Mouse (Mus musculus) brown adipose tissue, adult 24 weeks (tissue): ENCODE results near the gene Gm20662. TPM values are rescaled to one million over a fixed set of nuclear protein-coding genes. Genes with fewer than 3 reads are reported as not detected.
A peak's percentile ranks its signal among the peaks of the same experiment; 100 is the strongest.

Source experiments
- H3K27ac ChIP-seq: fragments of 200-500 bp; replicated peaks from 2 replicates; pipeline ENCODE4 v1.5.1; 2012; ENCODE audit warnings: low read depth, mild to moderate bottlenecking, low read length
- H3K4me1 ChIP-seq: fragments of 200-500 bp; 2 replicates; pipeline ENCODE4 v1.6.1; 2012; ENCODE audit warnings: low read length, mixed read lengths; ENCODE audit not compliant: control insufficient read depth, insufficient read depth, insufficient read length
- H3K4me3 ChIP-seq: fragments of 200-500 bp; 2 replicates; pipeline ENCODE4 v1.5.1; 2012; ENCODE audit warnings: low read depth, mild to moderate bottlenecking, low read length, moderate library complexity; ENCODE audit not compliant: insufficient read depth
- polyA plus RNA-seq: library from polyadenylated mRNA; stranded (reverse); fragments of >200 nt; gene quantifications from 2 replicates; pipeline ENCODE4 v1.2.4, GENCODE M21; 2012; ENCODE audit not compliant: missing spikeins, insufficient read depth, insufficient read length

Gene Gm20662
- polyA plus RNA-seq, 1 experiment, result not detected

DNA sequence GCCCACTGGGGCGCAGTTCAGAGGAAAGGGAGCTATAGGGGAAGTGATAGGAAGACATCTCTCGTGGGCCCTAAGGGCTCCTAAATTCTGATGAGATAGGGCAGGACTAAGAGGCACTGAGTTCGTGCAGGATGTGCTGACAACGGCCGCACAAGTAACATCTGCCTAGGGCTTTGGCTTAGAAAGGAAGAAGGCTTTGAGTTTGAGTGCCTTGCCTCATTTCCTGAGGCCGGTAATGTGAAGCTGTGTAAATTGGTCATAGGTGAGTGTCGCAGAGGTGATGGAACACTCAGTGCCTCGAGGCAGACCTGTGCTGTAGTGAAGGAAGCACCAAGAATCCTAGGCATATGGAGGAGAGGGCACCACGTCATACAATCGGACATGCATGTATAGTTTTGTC is 29.5 kb upstream of the Gm20662 start:
- Histone ChIP-seq H3K27ac (peak overlapping the region; percentile 98), H3K4me3 (0 out of 2 replicates have a peak overlapping the region, but pooled peaks have one; percentile 2), H3K4me1 (peaks cover 37% of the 10 kb centered on the region)

DNA sequence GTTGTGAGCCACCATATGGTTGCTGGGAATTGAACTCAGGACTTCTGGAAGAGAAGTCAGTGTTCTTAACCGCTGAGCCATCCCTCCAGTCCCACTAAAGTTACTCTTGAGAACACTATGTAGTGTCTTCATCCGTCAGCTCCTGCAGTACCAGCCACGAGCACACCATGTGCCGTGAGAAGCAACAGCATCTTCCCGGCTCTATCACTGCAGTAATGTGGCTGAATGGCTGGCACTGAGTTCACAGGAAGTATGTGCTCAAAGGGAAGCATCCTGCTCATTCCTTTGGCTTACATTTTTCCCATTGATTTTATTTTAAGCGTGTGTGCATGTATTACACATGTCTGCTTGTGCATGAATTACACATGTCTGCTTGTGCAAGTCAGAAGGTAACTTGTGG is 28.7 kb upstream of the Gm20662 start:
- H3K27ac ChIP-seq, result peak overlapping the region; percentile 88
- H3K4me3 ChIP-seq, result no peak overlapping the region
- peaks cover 37% of the 10 kb centered on the region for H3K4me1 ChIP-seq

DNA sequence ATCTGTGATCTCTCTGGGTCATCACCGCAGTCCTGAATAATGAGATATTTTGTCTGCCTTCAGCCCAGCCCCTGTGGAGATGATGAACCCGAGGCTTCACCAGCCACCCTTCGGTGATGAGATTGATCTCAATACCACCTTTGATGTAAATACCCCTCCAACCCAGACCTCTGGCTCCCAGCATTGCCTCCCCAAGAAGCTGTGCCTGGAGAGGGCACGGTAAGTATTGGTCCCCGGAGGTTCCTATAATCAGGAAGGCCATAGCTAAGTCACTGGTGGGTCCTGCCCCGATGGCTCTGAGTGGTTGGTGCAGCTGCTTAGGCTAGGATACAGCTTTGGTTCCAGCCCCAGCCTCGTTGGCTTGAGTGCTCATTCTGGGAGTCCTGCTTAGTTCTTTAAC is 27.6 kb upstream of the Gm20662 start:
- H3K4me3 ChIP-seq, result no peak overlapping the region
- H3K27ac ChIP-seq, result peak overlapping the region; percentile 88
- H3K4me1 ChIP-seq, result peaks cover 37% of the 10 kb centered on the region

DNA sequence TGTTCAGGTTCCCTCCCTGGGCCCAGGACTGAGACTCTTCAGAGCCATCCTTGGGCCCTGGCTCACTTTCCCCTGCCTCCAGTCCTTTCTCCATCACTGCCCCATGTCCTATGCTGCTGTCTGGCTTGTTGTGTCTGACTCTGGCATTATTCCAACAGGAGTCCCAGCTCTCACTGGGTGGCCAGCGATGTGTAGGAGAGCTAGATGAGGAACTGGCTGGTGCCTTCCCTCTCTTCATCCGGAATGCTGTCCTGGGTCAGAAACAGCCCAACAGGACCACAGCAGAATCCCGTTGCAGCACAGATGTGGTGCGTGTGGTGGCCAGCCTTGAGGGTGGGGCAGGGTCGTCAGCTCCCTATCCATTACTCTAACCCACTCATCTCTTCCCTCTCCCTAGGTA is 25.8 kb upstream of the Gm20662 start:
- Histone ChIP-seq H3K4me1 (peaks cover 35% of the 10 kb centered on the region), H3K4me3 (no peak overlapping the region), H3K27ac (no peak overlapping the region)

DNA sequence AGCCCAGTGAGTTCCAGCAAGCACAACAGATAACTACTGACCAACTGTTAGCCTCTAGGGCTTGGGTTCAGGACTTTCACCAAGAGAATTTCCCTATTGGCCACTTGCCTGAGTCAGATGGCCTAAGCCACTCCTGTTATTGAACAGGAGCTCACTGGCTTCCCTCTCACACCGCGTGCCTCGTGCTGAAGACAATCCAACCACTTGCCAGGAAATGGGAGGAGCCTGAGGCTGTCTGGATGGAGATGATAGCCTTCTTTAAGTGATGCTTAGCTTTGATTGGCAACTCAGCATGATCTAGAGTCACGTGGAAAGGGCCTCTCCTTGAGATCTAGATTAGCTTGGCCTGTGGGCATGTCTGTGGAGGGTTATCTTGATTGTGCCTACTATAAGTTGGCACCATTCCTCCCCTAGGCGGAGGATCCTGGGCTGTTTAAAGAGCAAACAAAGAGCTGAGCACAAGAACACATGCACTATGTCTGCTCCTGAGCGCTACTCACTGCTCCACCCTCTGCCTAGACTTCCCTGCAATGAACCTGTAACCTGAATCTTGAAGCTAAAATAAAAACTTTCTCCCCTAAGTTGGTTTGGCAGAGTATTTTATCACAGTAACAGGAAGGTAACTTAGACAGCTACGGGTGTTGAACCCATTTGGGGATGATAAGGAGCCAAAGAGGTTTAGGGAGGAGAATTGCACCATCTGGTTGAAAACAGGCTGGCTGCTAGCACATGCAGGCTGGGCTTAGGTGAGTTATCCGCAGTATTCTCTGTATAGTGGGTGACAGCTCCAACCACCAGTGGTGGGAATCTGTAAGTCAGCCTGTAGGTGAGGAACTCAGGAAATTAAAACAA is 24.2 kb upstream of the Gm20662 start:
- H3K27ac ChIP-seq, result peak overlapping the region; percentile 70
- no peak overlapping the region for H3K4me3 ChIP-seq
- H3K4me1 ChIP-seq, result peaks cover 37% of the 10 kb centered on the region

DNA sequence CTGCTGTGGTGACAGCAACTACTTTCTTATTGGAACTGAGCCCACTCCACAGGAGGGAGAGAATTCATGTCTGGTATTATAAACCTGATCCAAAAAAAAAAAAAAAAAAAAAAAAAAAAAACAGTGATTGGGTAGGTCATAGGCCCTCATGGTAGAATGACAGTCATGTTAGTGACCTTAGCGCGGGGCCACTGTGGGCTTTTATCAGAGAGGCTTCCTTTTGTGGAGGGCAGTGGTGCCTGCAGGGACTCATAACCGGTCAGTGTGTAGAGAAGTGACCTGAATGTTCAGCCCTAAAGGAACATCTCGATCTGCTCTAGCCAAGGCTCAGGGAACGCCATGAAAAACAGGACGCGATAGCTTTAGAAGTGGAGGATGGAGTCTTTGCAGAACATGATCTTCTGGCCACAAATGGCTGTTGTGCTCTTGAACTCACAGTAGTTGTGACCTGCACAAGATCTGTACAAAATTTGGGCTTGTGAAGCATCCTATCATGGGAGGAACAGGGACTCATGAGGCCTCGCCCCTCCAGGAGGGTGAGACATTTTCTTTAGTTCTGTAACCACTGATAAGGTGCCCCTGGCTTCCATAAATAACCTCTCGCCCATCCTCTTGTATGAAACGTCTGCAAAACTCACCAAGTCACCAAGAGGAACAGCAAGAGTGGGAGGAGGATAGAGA is 21.5 kb upstream of the Gm20662 start:
- Histone ChIP-seq H3K27ac (peak overlapping the region; percentile 86), H3K4me1 (peaks cover 25% of the 10 kb centered on the region), H3K4me3 (no peak overlapping the region)

DNA sequence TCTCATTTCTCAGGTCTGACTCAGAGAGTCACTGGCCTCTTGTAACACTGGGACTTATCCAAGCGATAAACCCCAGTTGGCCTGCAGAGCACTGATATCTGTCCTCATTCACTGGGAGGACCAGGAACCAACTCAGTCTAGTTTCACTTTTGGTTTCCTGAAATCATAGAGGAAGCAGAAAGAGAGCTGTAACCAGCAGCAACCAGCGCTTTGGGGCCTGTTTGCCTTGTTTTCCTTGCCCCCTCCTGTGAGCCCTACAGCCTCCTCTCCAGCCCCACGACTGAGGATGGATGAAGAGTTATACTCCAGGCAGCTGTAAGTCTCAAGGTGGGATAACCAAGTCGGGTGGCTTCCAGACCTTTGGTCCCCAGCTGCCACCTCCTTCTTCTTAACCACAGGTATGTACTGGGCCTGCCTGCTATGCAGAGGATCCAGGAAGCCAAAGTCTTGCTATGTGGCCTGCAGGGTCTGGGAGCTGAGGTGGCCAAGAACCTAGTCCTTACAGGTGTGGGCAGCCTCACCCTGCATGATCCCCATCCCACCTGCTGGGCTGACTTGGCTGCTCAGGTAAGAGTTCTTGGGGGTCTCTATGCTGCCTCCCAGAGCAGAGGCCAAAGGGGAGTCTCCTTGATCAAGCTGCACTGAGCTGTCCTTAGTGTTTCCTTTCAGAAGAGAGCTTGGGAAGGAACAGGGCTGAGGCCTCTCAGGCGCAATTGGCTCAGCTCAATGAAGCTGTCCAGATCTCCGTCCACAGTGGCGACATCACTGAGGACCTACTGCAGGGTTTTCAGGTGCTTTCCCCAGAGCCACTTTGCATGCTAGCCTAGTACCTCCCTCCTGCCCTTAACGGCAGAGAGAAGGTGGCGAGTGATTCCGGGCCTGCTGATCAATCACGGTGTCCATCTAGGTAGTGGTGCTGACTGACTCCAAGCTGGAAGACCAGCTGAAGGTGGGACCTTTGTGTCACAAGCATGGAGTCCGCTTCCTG is 20.5 kb upstream of the Gm20662 start, which contains the start of gene Uba7:
Gene Uba7 (plus strand): TSS at position 107 of the 988 bp plus-strand sequence.
- Histone ChIP-seq H3K4me3 (peak within 1 kb of the TSS; percentile 69), H3K4me1 (peaks cover 24% of the 10 kb centered on the region), H3K27ac (peak within 1 kb of the TSS; percentile 96)

DNA sequence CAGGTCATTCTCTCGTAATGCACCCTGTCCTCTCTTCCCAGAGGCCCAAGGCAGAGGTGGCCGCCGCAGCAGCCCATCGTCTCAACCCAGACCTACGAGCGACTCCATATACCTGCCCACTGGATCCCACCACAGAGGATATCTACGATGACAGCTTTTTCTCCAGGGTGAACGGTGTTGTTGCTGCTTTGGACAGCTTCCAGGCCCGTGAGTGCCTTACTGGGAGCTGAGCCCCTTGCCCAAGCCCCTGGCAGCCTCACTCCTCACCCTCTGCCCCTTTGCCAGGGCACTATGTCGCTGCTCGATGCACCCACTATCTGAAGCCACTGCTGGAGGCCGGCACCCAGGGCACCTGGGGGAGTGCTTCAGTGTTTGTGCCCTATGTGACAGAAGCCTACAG is 17.3 kb upstream of the Gm20662 start:
- Histone ChIP-seq H3K27ac (no peak overlapping the region), H3K4me3 (no peak overlapping the region), H3K4me1 (peaks cover 31% of the 10 kb centered on the region)

DNA sequence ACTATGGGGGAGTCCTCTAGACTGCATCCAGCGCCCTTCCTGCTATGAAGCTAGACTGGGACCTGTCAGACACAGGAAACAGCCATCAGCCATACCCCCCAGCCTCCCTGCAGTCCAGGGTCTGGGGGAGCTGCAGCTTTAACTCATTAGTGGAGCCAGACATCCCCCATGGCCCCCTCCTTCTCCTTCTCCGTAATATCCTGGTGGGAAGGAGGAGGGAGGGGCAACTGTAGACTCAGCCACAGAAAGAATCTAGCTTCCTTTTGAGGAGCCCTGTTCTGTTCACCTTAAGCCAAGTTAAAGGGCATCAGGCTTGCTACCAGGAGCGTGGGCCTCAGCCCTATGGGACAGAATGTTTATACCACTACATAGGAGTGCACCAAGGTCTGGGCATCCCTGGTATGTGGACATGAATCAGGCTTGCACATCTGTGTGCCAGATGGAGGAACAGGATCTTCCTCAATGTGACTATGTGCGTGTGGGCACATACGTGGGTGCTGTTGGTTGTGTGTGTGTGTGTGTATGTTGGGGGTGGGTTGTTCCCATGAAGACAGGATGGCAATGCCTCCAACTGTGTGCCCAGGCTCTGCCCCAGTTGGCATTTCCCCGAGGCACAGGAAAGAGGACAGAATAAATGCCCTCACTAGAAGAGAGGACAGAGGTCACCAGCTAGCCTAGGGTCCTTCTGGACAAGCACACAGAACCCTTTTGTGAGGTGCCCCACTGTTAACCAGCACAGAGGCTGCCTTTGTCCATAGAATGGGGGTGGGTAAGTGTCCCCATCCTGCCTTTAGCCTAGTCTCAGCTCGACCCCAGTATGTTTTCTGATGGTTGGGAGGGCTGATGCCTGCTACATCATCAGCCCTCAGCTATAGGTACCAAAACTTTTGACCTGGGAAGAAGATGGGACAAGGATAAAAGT is 14.2 kb upstream of the Gm20662 start:
- H3K4me1 ChIP-seq, result peaks cover 18% of the 10 kb centered on the region
- peak overlapping the region; percentile 31 for H3K4me3 ChIP-seq

DNA sequence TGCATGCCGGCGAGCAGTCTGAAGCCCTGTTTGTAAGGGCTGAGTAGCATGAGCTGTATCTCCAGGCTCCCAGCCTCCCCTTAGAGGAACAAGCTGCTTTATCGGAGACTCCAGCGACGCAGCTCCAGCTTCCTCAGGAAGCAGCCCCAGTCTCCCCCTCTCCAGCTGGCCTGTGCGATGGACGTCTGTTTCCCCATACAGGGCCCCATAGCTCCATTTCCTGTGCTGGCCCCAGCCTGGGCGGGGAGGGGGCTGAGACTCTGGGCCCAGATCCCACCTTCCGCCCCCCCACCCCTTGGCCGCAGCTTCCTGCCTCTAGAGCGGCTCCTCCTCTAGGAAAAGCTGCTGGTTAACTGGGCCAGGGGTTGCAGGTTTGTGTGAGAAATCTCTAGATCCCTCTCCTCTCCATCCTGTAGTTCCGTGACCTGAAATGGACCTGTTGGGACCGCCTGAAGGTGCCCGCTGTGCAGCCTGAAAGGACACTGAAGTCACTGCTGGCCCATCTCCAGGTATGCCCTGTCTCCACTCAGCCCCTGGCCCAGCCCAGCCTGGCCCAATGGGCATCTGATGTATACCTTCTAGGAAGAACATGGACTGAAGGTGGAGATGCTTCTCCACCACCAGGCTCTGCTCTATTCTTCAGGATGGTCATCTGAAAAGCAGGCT is 13.3 kb upstream of the Gm20662 start, which contains the start of gene Gm20661:
Gene Gm20661 (plus strand): TSS at position 378 of the 666 bp plus-strand sequence.
- Histone ChIP-seq H3K4me1 (peaks cover 18% of the 10 kb centered on the region), H3K4me3 (peak within 1 kb of the TSS; percentile 93), H3K27ac (peak within 1 kb of the TSS; percentile 100)

More for the DNA sequence above, 14.2 kb upstream of the Gm20662 start:
- H3K27ac ChIP-seq, result peak overlapping the region; percentile 100

DNA sequence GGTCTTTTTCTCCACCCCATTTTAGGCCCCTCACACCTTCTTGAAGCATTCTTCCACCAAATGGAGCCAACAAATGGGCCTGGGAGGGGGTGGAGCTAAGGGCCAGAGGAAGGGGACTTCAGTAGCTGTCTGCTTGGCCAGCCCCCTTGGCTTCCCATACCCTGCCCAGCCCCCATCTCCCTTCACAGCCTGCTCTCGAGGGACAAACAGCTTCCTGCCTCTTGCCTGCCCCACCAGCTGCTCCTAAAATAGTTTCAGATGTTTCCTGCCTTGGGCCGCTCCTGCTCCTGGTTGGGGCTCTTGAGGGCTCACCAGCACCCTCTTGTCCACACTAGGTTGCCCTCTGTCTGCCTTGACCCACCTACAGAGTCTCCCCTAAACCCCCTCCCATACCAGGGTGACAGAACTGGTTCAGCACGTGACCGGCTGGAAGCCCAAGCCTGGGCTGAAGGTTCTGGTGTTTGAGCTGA is 12.7 kb upstream of the Gm20662 start:
- Histone ChIP-seq H3K4me3 (peak overlapping the region; percentile 93), H3K4me1 (peaks cover 18% of the 10 kb centered on the region), H3K27ac (peak overlapping the region; percentile 100)

DNA sequence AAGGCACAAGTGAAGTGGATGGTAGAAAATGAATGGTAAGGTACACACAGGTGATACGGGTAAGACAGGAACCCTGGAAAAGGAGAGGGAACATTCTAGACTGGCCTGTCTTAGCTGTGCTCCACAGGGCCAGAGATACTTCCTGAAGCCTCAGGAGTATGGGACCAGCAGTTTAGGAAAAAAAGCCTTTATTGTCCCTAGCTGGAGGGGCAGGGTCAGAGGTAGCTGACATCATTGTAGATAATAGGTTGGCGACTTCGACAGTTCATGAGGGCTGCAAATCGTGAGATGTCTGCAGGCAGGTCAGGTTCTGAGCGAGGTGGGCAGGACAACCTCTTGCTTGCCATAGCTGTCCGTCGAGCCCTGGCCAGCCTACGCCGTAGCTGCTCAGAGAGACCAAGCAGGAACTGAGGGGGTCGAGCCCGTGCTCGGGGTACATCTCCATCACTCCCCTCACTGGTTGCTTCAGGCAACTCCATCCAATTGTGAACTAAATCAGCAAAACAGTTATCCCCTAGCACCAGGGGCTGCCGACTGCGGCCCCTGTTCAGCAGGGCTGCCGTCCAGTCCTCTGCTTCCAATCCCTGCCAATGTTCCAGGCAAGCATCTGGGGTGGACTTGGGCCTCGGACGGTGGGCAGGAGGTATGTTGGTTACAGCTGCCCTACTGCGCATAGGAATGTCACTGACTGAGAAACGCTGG is 11.9 kb upstream of the Gm20662 start:
- Histone ChIP-seq H3K4me3 (peak overlapping the region; percentile 93), H3K4me1 (peaks cover 18% of the 10 kb centered on the region), H3K27ac (peak overlapping the region; percentile 100)

DNA sequence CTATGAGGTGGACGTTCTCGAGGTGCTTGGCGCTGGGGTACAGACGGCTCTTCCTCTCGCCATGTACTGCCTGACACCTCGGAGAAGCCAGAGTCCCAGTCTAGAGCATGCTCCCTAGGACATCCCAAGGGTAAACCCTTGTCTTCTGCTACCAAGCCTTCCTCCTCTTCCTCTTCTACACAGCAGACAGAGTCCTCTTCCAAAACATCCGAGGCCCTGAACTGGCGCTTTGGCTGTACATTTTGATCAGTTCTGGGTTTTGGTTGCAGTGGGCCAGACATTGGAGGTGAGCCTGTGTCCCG is 11.4 kb upstream of the Gm20662 start:
- Histone ChIP-seq H3K4me1 (peaks cover 18% of the 10 kb centered on the region), H3K27ac (peak overlapping the region; percentile 100), H3K4me3 (peak overlapping the region; percentile 93)
